Mouse (Mus musculus) left cerebral cortex, adult 8-10 months (tissue): Measurements from ENCODE around the gene Zscan21. TPM values are rescaled to one million over a fixed set of nuclear protein-coding genes. Genes with fewer than 3 reads are reported as not detected.
"Not testable (repeated sequence)": the region's sequence is repeated elsewhere in the genome, so short reads cannot be mapped to it uniquely, and the experiment has no call there.

Experiments used
- DNase-seq, 2 experiments: peaks; one replicate each; pipeline ENCODE4 v3.0.0; 2022; ENCODE audit warnings: low spot score in 2 of 2
- total RNA-seq, 4 experiments: library from RNA; stranded (reverse); gene quantifications; 2 replicates each; pipeline ENCODE4 v1.2.4; 2022

The Zscan21 gene
- 10 to 100 TPM; 15.9 to 17.8 (median 16.3) TPM for total RNA-seq

DNA sequence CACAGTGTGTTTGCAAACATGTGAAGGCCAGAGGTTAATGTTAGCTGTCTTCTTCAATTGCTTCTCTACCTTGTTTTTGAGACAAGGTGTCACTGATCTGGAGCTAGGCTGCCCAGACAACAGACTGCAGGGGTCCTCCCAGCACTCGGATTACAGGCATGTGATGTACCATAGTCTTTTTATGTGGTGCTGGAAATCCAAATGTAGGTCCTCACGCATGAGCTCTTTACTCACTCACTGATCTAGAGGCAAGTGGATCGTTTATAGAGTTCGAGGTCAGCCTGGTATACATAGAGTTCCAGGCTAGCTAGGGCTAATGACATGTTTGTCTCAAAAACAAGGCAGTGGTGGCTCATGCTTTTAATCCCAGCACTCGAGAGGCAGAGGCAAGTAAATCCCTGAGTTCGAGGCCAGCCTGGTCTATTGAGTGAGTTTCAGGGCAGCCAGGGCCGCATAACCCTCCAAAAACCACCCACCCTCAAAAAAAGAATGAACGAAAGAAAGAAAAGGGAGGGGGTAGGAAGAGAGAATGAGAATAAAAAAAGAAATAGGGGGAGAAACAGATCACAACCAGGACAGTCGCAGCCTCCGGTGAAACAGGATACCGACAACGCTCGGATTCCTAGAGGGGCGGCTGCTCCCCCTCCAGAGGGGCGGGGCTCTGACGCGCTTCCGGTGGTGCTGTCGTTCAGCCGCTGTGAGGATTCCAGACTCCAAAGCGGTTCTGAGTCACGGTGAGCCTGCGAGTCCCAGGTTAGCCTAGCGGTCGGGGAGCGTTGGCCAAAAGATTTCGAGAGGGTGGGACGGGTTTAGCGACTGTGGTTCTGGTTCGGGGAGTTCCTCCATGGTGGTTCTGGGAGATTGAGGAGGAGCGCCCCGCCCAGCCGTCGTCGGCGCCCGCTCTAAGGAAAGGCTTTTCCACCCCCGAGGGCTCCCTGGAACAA, at the start of gene Zscan21:
Zscan21 (plus strand) TSS at position 649 of the 944 bp plus-strand sequence.
- DNase-seq: peak; percentile 80 to 81

DNA sequence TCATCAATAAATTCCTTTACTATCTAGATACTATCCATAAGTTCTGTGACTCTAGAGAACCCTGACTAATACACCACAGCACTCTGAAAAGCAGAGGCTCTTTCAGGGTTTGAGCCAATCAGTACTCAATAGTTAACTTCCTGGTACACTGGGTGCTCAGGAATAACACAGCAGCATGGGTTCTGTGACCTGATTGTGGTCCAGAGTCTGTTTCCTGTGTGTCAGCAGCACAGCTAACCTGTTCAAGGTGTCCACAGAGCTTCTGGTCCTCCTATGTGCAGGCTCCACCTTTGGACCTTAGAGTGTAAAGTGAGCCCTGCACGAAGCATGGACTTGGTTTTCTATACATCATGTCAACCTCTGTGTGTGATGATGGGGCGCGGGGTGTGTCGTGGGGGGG, 42.9 kb upstream of the Zscan21 start:
- no peak for DNase-seq

DNA sequence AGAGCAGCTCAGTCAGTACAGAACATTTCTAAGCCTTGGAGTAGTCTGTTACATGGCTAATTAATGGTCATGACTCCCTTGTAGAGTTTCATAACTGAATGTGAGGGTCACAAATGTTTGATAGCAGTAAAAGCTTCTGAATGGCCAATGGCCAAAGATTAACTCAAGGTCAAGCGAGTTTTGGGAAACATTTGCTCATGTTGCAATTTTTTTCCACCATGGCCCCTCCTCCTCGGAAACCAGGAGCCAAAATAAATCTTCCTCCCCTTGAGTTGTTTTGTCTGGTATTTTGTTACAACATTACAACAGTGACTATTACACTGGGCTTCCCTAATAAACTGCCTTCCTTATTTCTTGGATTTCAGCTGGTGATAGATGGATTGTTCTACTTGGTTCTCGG, 41.0 kb upstream of the Zscan21 start:
- DNase-seq: no peak

DNA sequence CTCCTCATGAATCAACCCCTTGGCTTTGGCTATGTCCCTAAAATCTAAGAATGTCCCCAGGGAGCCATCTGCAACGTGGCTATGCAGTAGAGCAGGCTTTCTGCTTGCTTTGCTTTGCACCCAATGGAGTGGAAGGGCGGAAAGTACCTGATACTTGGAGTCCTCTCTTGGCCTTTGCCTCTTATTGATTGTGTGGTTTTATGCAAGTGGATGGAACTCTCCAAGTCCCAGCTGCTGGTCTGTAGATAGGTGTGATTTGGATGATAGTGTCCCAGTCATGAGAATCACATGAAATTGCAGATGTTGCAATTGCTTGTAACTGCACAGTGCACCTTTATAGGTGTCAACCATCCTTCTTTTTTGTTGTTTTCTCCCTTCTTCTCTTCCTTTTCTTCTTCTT, 40.6 kb upstream of the Zscan21 start:
- DNase-seq: no peak

DNA sequence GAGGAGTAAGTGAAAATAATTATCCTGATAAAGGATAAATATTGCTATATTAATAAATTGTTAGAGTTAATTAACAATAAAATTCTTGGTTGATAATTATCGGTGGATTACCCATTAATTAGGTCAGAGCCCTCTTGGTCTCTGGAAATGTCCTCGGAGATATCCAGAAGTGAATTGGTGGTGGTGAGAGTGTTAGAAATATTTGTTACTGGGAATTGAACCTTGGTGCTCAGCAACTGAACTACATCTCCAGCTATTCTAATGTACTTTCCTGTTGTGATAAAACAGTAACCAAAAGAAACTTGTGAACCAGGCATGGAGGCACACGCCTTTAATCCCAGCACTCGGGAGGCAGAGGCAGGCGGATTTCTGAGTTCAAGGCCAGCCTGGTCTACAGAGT, 36.2 kb upstream of the Zscan21 start:
- DNase-seq: no peak

DNA sequence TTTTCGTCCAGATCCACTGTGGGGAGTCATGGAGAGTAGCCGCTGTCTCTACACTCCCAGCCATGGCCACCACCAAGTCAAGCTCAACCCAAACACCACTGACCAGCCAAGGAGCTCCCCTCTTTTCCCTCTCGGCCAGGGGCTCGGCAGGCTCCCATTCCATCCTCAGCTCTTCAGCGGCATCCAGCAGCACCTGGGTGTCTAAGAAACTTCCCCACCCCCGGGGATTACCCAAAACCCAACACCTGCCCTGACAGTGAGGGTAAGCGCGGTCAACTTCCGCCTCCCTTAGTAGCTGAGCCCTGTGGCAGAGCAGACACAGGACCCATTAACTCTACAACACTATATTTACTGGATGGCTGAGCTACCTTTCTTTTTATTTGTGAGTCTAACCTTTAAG, 35.3 kb upstream of the Zscan21 start:
- no peak for DNase-seq

DNA sequence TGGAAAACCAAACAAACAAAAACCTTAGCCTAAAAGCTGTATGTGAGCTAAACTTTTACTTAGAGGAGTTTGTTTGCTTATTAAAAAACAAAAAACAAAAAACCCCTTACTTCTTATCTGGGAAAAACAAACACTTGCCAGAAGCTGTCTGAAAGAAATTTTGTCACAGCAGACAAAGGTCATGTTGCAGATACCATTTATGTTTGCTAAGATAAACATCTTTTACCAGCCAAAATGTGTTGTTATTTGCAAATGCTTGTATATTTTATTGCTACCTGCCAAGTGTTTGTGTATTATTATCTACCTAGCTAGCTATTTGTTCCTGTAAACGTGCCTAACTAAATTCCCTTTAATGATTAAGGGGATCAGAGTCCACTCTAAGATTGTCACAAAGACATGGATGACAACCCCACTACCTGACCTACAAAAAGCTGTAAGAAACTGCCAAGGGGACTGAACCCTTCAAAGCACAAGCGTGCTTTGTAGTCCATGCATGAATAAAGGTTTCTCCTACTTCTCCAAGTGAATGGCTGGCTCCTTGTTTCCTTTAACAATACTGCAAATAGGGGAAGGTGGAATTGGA, 33.3 kb upstream of the Zscan21 start:
- no peak for DNase-seq

DNA sequence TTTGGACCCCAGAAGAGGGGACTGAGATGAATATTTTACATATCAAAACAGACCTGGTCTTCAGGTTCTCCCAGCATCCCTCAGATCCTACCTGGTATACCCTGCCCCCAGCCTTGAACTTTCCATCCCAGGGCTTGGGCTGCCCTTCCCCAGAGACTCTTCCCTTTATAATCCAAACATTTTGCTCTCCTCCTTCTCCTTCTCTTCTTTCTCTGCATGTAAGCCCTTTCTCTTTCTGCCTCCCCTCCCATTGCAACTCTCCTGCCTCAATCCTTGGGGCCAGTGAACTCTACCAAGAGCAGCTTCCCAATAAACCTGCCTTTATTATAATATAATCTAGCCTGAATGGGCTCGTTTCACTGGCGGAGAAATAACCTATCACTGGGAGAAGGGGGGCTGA, 32.8 kb upstream of the Zscan21 start:
- no peak for DNase-seq

DNA sequence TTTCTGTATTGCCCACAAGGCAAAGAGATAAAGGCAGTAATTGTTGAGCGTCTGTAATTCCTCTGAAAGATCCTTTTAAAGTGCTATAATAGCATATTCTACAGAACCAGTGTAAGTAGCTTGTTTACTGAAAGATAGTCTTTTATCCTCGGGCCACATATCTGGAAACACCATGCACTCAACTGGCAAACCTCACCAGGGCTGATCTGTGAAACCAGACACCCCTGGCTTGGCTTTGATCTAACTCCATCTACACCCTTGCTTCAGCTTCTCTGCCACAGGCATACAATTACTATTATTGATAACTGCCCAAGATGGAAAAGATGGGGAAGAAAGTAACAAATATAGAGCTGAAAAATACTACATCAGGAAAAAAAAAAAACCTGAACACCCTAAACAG, 32.2 kb upstream of the Zscan21 start:
- DNase-seq: no peak

DNA sequence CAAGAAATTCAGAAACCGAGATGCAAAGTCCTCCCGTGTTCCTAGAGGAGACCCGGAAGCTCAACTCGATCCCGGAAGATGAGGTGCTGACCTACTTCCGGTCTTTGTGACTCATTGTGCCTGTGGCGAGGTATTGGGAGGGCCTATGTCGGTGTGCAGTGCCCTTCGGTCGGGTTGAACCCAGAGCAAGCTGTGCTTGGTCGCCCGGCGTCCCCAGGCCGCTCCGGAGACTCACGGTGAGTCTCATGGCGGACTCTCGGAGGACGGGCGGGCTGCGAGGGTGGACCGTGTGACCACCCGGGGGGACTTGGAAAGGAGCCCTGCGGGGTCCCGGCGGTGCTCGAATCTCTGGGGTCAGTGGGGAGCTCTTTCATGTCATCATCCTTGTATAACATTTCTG, 31.7 kb upstream of the Zscan21 start, which contains the start of gene Zkscan1:
Zkscan1 (plus strand) TSS at position 89 of the 400 bp plus-strand sequence.
- DNase-seq: peak; percentile 48 to 81

DNA sequence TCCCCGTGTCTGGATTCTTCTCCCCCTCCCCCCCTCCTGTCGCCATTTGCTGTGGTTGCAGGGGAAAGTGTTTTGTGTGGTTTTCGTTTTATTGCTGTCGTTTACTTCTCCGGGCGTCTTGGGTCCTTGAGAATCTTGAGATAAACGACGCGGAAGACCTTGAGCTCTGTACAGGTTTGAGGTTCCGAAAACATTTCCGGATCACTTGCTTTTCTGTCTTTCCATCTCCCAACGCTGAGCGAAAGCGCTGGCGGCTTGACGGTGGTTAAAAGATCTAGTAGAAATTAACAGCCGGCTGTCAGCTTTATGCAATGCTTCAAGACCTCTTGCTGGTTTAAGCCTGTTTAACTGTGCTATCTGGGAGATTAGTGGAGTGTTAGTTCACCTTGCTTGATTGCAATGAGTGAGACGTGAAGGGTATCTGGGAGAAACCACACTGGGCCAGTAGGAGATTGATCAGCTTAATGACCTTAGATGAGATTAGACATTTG, 31.2 kb upstream of the Zscan21 start:
- no peak for DNase-seq

DNA sequence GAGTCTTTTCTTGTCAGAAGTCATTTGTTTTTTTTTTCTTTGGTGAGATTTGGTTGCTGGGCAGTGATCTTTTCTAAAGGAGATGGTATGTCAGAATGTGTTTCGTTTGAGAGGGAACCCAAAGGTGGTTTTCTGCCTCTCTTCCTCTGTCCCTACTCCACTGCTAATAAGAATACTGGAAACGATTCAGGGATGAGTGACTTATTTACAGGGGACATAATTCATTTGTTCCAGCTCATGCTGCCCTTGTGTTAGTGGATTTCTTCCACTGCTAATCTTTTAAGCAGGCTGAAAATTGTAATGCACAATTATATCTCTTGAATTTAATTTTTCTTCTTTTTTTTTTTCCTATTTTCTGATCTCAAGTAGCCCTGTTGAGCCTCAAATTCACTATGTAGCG, 29.9 kb upstream of the Zscan21 start:
- DNase-seq: no peak

DNA sequence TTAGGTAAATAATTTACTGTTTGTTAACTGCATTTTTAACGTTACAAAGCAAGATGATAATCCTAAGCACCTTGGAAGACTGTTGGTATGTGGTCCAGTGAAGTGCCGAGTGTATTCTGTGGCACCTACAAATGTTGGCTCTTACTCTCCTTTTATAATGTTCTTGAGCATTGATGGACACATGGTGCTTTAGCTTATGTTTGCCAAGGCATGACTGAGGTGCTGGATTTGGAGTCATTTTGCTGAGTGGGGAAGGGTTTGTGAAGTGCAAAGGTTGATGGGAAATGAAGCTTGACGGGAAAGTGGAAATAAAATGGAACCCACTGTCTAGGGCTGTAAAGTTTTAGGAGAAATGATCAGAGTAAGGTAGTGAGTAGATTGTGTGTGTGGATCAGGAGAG, 28.3 kb upstream of the Zscan21 start:
- no peak for DNase-seq

DNA sequence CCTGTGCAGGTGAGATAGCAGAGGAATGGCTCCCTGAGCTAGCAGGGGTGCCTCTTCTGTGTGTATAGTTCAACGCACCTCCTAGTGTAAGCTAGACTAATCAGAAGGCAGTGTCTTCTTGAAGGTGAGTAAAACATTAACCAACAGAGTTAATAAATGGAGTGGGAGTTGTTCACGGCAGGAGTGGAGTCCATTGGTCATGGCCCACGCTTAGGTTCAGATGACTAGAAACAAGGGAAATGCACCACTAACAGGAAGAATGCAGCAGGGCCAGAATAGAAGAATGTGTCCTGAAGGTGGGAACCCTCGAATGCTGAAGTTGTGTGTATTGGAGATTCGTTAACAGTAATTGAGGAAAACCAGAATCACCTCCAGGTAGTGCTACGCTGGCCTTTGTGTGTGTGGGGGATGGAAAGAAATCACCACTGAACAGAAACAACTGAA, 27.6 kb upstream of the Zscan21 start:
- DNase-seq: no peak

DNA sequence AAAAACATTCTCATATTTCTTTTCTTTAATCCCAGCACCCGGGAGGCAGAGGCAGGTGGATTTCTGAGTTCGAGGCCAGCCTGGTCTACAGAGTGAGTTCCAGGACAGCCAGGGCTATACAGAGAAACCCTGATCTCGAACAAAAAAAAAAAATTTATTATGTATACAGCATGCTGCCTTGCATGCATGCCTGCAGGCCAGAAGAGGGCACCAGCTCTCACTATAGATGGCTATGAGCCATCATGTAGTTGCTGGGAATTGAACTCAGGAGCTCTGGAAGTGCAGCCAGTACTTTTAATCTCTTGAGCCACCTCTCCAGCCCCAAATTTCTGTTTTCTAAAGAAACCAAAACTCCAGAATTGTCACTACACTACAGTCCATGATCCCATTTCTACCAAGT, 26.4 kb upstream of the Zscan21 start:
- DNase-seq: no peak

DNA sequence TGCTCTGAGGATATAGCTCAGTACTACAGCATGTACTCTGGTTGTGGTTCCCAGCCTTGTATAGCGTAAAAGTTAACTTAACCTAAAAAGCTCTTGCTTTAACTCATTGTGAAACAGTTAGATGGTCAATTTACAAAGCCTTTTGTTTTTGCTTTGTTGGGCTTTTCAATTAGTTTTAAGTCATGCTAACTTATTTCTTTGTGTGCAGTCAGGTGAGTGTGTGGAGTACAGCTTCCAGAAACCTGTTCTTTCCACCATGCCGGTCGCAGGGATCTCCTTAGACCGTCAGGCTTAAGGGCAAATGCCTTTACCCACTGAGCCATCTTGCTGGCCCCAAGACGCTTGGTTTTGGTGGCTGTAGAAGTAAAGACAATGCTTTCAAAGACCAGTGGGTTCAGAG, 26.0 kb upstream of the Zscan21 start:
- no peak for DNase-seq

DNA sequence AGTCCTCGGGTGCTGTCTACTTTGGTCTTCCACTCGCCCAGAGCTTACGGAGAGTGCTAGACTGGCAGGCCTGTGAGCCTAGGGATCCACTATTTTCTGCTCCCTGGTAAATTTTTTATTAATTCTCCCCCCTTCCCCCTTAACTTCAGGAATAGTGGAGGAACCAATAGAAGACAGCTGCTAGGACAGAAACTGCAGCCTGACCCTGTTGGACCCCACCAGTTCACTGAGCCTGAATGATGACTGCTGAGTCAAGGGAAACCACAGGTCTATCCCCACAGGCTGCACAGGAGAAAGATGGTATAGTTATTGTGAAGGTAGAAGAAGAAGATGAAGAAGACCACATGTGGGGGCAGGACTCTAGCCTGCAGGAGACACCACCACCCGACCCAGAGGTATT, 23.9 kb upstream of the Zscan21 start:
- no peak for DNase-seq

DNA sequence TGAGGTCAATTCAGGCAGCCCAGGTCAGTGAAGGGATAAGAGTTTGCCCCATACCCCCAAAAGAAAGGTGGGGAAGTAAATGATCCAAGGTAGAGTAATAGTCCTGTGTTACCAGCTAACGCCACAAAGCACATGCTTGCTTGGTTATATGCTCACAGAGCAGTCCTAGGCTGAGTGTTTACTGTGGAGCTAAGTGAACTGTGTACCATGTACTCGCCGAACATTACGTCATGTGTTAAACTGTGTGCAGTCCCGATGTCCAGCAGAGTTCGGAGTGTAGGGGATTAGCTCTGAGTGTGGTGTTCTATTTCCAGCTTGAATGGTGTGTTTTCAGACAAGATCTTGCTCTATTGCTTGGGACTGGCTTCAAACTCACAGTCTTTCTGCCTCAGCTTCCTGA, 22.2 kb upstream of the Zscan21 start:
- DNase-seq: no peak

DNA sequence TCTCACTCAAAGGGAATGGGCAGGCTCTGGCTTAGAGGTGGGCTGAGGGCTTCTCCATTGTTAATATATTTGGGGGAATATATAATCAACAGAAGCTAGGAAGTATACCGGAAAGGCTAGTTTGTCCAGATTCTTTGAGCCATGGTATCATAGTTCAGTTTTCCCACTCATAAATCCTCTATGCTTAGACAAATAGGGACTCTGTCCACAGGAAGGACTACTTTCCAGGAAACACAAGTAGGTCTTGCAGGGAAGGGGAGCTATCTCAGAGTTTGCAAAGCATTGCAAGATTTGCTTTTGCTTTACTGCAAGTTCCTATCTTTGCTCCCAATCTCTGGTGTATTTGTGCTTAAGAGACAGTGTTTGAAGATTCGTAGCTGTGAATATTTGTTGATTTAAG, 11.7 kb upstream of the Zscan21 start:
- DNase-seq: no peak

DNA sequence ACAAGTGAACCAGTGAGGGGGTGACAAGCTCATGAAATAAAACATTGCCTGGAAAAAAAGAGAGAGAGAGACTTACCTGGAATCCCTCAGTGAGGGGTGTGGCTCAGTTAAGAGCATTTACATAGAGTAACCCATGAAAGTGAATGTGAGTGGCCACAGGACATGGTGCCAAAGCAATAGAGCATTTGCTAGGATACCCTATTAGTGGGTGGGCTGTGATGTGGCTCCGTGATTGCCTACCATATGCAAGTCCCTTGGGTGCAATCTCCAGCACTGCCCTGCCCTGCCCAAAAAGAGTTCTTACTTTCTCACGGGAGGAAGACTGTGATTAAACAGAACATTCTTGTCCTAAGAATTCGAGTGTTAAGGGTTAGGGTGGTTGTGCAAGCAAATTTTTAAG, 9.6 kb upstream of the Zscan21 start:
- no peak for DNase-seq

DNA sequence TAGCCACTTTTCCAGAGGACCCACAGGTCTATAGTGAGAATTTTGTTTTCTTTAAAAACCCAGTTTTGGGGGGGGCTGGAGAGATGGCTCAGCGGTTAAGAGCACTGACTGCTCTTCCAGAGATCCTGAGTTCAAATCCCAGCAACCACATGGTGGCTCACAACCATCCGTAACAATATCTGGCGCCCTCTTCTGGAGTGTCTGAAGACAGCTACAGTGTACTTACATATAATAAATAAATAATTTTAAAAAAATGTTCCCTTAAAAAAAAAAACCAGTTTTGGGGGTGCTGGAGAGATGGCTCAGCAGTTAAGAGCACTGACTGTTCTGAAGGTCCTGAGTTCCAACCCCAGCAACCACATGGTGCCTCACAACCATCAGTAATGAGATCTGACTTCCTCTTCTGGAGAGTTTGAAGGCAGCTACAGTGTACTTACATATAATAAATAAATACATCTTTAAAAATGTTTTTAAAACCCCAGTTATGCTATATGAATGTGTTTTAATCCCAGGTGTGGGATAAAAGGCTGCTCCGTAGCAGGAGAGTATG, 6.8 kb upstream of the Zscan21 start:
- DNase-seq: not testable (repeated sequence)
